Mouse (Mus musculus): ENCODE measurements around the gene Zscan29. TPM values are rescaled to one million over a fixed set of nuclear protein-coding genes. Genes with fewer than 3 reads are reported as not detected.

Gene Zscan29
- 3.1 and 5.1 TPM in 2 replicates for polyA plus RNA-seq (2012; rRNA removed; ENCODE audit: low replicate concordance)

GRCm38 (mm10) chr2:121170980-121171742 lies at the start of gene Zscan29:
Zscan29 (minus strand) TSS chr2:121171125.

GRCm38 (mm10) chr2:121170481-121170971 lies 399 bp downstream of the Zscan29 start, which contains the start of gene Tubgcp4:
Tubgcp4 (plus strand) TSS chr2:121170654.

GRCm38 (mm10) chr2:121140018-121140882 lies 30.7 kb downstream of the Zscan29 start, which contains the start of the genes Adal and Lcmt2:
Adal (plus strand) TSS chr2:121140428.
Lcmt2 (minus strand) TSS chr2:121140653.

DNA sequence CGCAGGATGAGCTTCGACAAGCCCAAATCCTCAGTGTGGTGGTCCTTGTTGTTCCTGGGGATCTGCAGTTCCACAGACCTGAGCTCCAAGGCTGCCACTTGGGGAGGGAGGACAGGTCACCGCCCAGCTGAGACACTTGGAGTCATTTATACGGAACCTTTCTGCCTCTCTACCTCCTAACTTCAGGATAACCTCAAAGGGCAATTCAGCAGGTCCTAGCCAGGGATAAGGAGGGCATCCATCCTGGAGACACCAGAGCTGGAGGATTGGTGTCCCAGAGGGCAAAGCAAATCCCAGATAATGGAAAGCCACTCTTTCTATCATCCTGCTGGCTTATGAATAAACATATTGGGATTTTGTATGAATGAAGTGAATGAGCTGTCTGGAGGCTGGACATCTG lies 61.2 kb downstream of the Zscan29 start, which contains the start of gene Tgm7:
Gene Tgm7 (minus strand): TSS at position 101 of the 400 bp plus-strand sequence.

Other genes starting within 250 kb of the Zscan29 start
- 23.8 and 37.9 TPM in 2 replicates for gene Ubr1, start 200.4 kb downstream of the Zscan29 start, polyA plus RNA-seq (2012; rRNA removed; ENCODE audit: low replicate concordance)
- 8.6 and 8.7 TPM in 2 replicates for gene Tmem62, start 194.1 kb downstream of the Zscan29 start, polyA plus RNA-seq (2012; rRNA removed; ENCODE audit: low replicate concordance)
- gene Ccndbp1, start 162.7 kb downstream of the Zscan29 start, polyA plus RNA-seq (2012; rRNA removed; ENCODE audit: low replicate concordance), result 28.4 and 30.7 TPM in 2 replicates
- gene Epb42, start 134.1 kb downstream of the Zscan29 start, polyA plus RNA-seq (2012; rRNA removed; ENCODE audit: low replicate concordance), result 0.11 and 0.14 TPM in 2 replicates
- gene Tgm5, start 85.3 kb downstream of the Zscan29 start, polyA plus RNA-seq (2012; rRNA removed; ENCODE audit: low replicate concordance), result 0.44 TPM in 1 of 2 replicates, not detected in the other
- gene Tgm7, start 61.3 kb downstream of the Zscan29 start, polyA plus RNA-seq (2012; rRNA removed; ENCODE audit: low replicate concordance), result 0.06 and 0.13 TPM in 2 replicates
- gene Adal, start 30.7 kb downstream of the Zscan29 start, polyA plus RNA-seq (2012; rRNA removed; ENCODE audit: low replicate concordance), result 4.3 and 6.7 TPM in 2 replicates
- gene Lcmt2, start 30.5 kb downstream of the Zscan29 start, polyA plus RNA-seq (2012; rRNA removed; ENCODE audit: low replicate concordance), result 6.6 and 11.4 TPM in 2 replicates
- 27.3 and 41.4 TPM in 2 replicates for gene Tubgcp4, start 471 bp downstream of the Zscan29 start, polyA plus RNA-seq (2012; rRNA removed; ENCODE audit: low replicate concordance)
- 22.0 and 53.0 TPM in 2 replicates for gene Trp53bp1, start 100.3 kb upstream of the Zscan29 start, polyA plus RNA-seq (2012; rRNA removed; ENCODE audit: low replicate concordance)
- gene Map1a, start 118.5 kb upstream of the Zscan29 start, polyA plus RNA-seq (2012; rRNA removed; ENCODE audit: low replicate concordance), result 4.3 and 18.5 TPM in 2 replicates
- gene Ppip5k1, start 184.3 kb upstream of the Zscan29 start, polyA plus RNA-seq (2012; rRNA removed; ENCODE audit: low replicate concordance), result 57.7 and 96.8 TPM in 2 replicates
- gene Ckmt1, start 186.6 kb upstream of the Zscan29 start, polyA plus RNA-seq (2012; rRNA removed; ENCODE audit: low replicate concordance), result 0.42 and 25.2 TPM in 2 replicates
- 0.11 TPM in 1 of 2 replicates, not detected in the other for gene Strc, start 216.0 kb upstream of the Zscan29 start, polyA plus RNA-seq (2012; rRNA removed; ENCODE audit: low replicate concordance)
- gene Pdia3, start 242.7 kb upstream of the Zscan29 start, polyA plus RNA-seq (2012; rRNA removed; ENCODE audit: low replicate concordance), result 163 and 618 TPM in 2 replicates
- gene Catsper2, start 242.7 kb upstream of the Zscan29 start, polyA plus RNA-seq (2012; rRNA removed; ENCODE audit: low replicate concordance), result 3.1 and 4.3 TPM in 2 replicates

All from subcutaneous adipose tissue, adult 2 months (tissue).